Mouse (Mus musculus): Measurements from ENCODE around the gene Ap3b1. TPM values are rescaled to one million over a fixed set of nuclear protein-coding genes. Genes with fewer than 3 reads are reported as not detected.

Ap3b1 gene
- polyA plus RNA-seq, 1 experiment from 2014 or later: 32.9 TPM

- H3K4me1 ChIP-seq (replicated peaks; ENCODE audit: insufficient read depth, low read length): no peaks in the 10 kb centered on the region
- H3K27me3 ChIP-seq (ENCODE audit: insufficient read depth, low read length): no peaks in the 10 kb centered on the region
- H3K4me2 ChIP-seq (ENCODE audit: low read length): no peak overlapping the region
- H3K36me3 ChIP-seq (ENCODE audit: insufficient read depth, low read length): peaks cover 11% of the 10 kb centered on the region; the same call in 1 of the 2 replicates
- TF ChIP-seq CTCF (IDR thresholded peaks at IDR 0.05; ENCODE audit: low read depth): no peak
- ATAC-seq (replicated peaks; ENCODE audit: low FRiP score, low read depth) (no peak), DNase-seq (ENCODE audit: low spot score) (no peak)
- no peaks in the 10 kb centered on the region for H3K9me3 ChIP-seq (replicated peaks; ENCODE audit: low read length)
- no peak overlapping the region for H3K27ac ChIP-seq
- H3K4me3 ChIP-seq (replicated peaks; ENCODE audit: low read depth, low read length): no peak overlapping the region
- H3K9ac ChIP-seq (ENCODE audit: low read depth, low read length): no peak overlapping the region
- WGBS: 72% methylated on average over 4 of the region's 4 CpGs
These were observed 82.4 kb downstream of the Ap3b1 start for GRCm38 (mm10) chr13:94441199-94441598.

- Histone ChIP-seq H3K27me3 (ENCODE audit: insufficient read depth, low read length) (no peaks in the 10 kb centered on the region), H3K36me3 (ENCODE audit: insufficient read depth, low read length) (peaks cover 19% of the 10 kb centered on the region), H3K4me1 (replicated peaks; ENCODE audit: insufficient read depth, low read length) (no peaks in the 10 kb centered on the region), H3K4me2 (ENCODE audit: low read length) (no peak overlapping the region), H3K9me3 (replicated peaks; ENCODE audit: low read length) (no peaks in the 10 kb centered on the region), H3K4me3 (replicated peaks; ENCODE audit: low read depth, low read length) (no peak overlapping the region), H3K9ac (ENCODE audit: low read depth, low read length) (no peak overlapping the region), H3K27ac (no peak overlapping the region)
- no peak for TF ChIP-seq CTCF (IDR thresholded peaks at IDR 0.05; ENCODE audit: low read depth)
- DNase-seq (ENCODE audit: low spot score) (no peak), ATAC-seq (replicated peaks; ENCODE audit: low FRiP score, low read depth) (no peak)
- WGBS: 64% methylated on average over 3 of the region's 3 CpGs
These were observed 84.7 kb downstream of the Ap3b1 start for GRCm38 (mm10) chr13:94443411-94443810.

GRCm38 (mm10) chr13:94445103-94445502 lies 86.3 kb downstream of the Ap3b1 start:
- H3K27ac ChIP-seq: no peak overlapping the region
- TF ChIP-seq CTCF (IDR thresholded peaks at IDR 0.05; ENCODE audit: low read depth): no peak
- WGBS: 80% methylated on average over 5 of the region's 5 CpGs
- ATAC-seq (replicated peaks; ENCODE audit: low FRiP score, low read depth) (no peak), DNase-seq (ENCODE audit: low spot score) (no peak)
- H3K9ac ChIP-seq (ENCODE audit: low read depth, low read length): no peak overlapping the region
- H3K4me1 ChIP-seq (replicated peaks; ENCODE audit: insufficient read depth, low read length): no peaks in the 10 kb centered on the region
- no peak overlapping the region for H3K4me2 ChIP-seq (ENCODE audit: low read length)
- no peaks in the 10 kb centered on the region for H3K27me3 ChIP-seq (ENCODE audit: insufficient read depth, low read length)
- peaks cover 30% of the 10 kb centered on the region for H3K36me3 ChIP-seq (ENCODE audit: insufficient read depth, low read length)
- no peaks in the 10 kb centered on the region for H3K9me3 ChIP-seq (replicated peaks; ENCODE audit: low read length)
- no peak overlapping the region for H3K4me3 ChIP-seq (replicated peaks; ENCODE audit: low read depth, low read length)

- Histone ChIP-seq H3K9ac (ENCODE audit: low read depth, low read length) (no peak overlapping the region), H3K4me3 (replicated peaks; ENCODE audit: low read depth, low read length) (no peak overlapping the region), H3K36me3 (ENCODE audit: insufficient read depth, low read length) (peaks cover 26% of the 10 kb centered on the region; the same call in 1 of the 2 replicates), H3K9me3 (replicated peaks; ENCODE audit: low read length) (no peaks in the 10 kb centered on the region), H3K4me2 (ENCODE audit: low read length) (no peak overlapping the region), H3K4me1 (replicated peaks; ENCODE audit: insufficient read depth, low read length) (no peaks in the 10 kb centered on the region), H3K27me3 (ENCODE audit: insufficient read depth, low read length) (no peaks in the 10 kb centered on the region), H3K27ac (no peak overlapping the region)
- WGBS: 26% methylated on average over 4 of the region's 4 CpGs
- ATAC-seq (replicated peaks; ENCODE audit: low FRiP score, low read depth) (no peak), DNase-seq (ENCODE audit: low spot score) (no peak)
- TF ChIP-seq CTCF (IDR thresholded peaks at IDR 0.05; ENCODE audit: low read depth): no peak
These were observed 88.2 kb downstream of the Ap3b1 start for GRCm38 (mm10) chr13:94447003-94447402.

- no peak overlapping the region for H3K27ac ChIP-seq
- H3K9me3 ChIP-seq (replicated peaks; ENCODE audit: low read length): no peaks in the 10 kb centered on the region
- ATAC-seq (replicated peaks; ENCODE audit: low FRiP score, low read depth) (no peak), DNase-seq (ENCODE audit: low spot score) (no peak)
- H3K9ac ChIP-seq (ENCODE audit: low read depth, low read length): no peak overlapping the region
- no peaks in the 10 kb centered on the region for H3K4me1 ChIP-seq (replicated peaks; ENCODE audit: insufficient read depth, low read length)
- peaks cover 26% of the 10 kb centered on the region; the same call in 1 of the 2 replicates for H3K36me3 ChIP-seq (ENCODE audit: insufficient read depth, low read length)
- no peak overlapping the region for H3K4me2 ChIP-seq (ENCODE audit: low read length)
- WGBS: 79% methylated on average over 7 of the region's 7 CpGs
- H3K27me3 ChIP-seq (ENCODE audit: insufficient read depth, low read length): no peaks in the 10 kb centered on the region
- no peak for TF ChIP-seq CTCF (IDR thresholded peaks at IDR 0.05; ENCODE audit: low read depth)
- H3K4me3 ChIP-seq (replicated peaks; ENCODE audit: low read depth, low read length): no peak overlapping the region
These were observed 90.8 kb downstream of the Ap3b1 start for GRCm38 (mm10) chr13:94449593-94449992.

- Histone ChIP-seq H3K4me1 (replicated peaks; ENCODE audit: insufficient read depth, low read length) (no peaks in the 10 kb centered on the region), H3K9me3 (replicated peaks; ENCODE audit: low read length) (no peaks in the 10 kb centered on the region), H3K36me3 (ENCODE audit: insufficient read depth, low read length) (peaks cover 32% of the 10 kb centered on the region; the same call in 1 of the 2 replicates), H3K27ac (no peak overlapping the region), H3K4me3 (replicated peaks; ENCODE audit: low read depth, low read length) (no peak overlapping the region), H3K4me2 (ENCODE audit: low read length) (no peak overlapping the region), H3K9ac (ENCODE audit: low read depth, low read length) (no peak overlapping the region), H3K27me3 (ENCODE audit: insufficient read depth, low read length) (no peaks in the 10 kb centered on the region)
- ATAC-seq (replicated peaks; ENCODE audit: low FRiP score, low read depth) (no peak), DNase-seq (ENCODE audit: low spot score) (peak; percentile 62)
- 63% methylated on average over 6 of the region's 6 CpGs for WGBS
- TF ChIP-seq CTCF (IDR thresholded peaks at IDR 0.05; ENCODE audit: low read depth): peak; percentile 72
These were observed 92.5 kb downstream of the Ap3b1 start for GRCm38 (mm10) chr13:94451229-94451628.

- Histone ChIP-seq H3K4me3 (replicated peaks; ENCODE audit: low read depth, low read length) (no peak overlapping the region), H3K9ac (ENCODE audit: low read depth, low read length) (no peak overlapping the region), H3K9me3 (replicated peaks; ENCODE audit: low read length) (no peaks in the 10 kb centered on the region), H3K4me1 (replicated peaks; ENCODE audit: insufficient read depth, low read length) (no peaks in the 10 kb centered on the region), H3K27me3 (ENCODE audit: insufficient read depth, low read length) (no peaks in the 10 kb centered on the region), H3K27ac (no peak overlapping the region), H3K4me2 (ENCODE audit: low read length) (no peak overlapping the region), H3K36me3 (ENCODE audit: insufficient read depth, low read length) (peaks cover 27% of the 10 kb centered on the region; the same call in 1 of the 2 replicates)
- ATAC-seq (replicated peaks; ENCODE audit: low FRiP score, low read depth) (no peak), DNase-seq (ENCODE audit: low spot score) (no peak)
- WGBS: 88% methylated on average over 12 of the region's 12 CpGs
- TF ChIP-seq CTCF (IDR thresholded peaks at IDR 0.05; ENCODE audit: low read depth): no peak
These were observed 95.4 kb downstream of the Ap3b1 start for GRCm38 (mm10) chr13:94454131-94454530.
